Mouse (Mus musculus): ENCODE measurements around the gene Insc.

DNA sequence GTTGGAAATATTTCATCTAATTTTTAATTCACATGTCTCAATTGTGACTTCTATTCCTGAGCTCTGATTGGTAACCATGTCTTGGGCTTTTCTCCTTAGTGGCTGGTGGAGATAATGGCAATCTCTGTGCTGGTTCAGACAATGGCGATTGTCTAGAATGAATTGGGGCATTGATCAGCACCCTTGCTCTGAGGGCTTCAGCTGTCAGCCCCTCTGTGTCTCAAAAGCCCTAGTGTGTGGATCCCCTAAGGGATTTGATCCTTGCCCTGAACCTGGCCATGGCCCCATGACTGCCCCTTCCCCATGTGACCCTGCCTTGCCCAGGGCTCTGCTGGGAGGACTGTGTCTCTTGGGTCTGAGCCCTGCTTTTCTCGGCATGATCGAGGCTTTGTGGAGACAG, 4.1 kb downstream of the Insc start:
- TF ChIP-seq CTCF (IDR thresholded peaks at IDR 0.05 in 2 of 3, conservative IDR thresholded peaks at IDR 0.05 in 1 of 3; ENCODE audit: control insufficient read depth in 1 of 3, insufficient read depth in 1 of 3, low read depth in 2 of 3, low read length in 3 of 3, poor library complexity in 1 of 3, severe bottlenecking in 1 of 3) (no peak), USF1 (IDR thresholded peaks at IDR 0.05; ENCODE audit: low read depth, low read length) (no peak), EP300 (IDR thresholded peaks at IDR 0.05; ENCODE audit: low read depth in 1 of 2, low read length in 2 of 2) (no peak), MAX (IDR thresholded peaks at IDR 0.05; ENCODE audit: low read length) (no peak), ZC3H11A (IDR thresholded peaks at IDR 0.05; ENCODE audit: low read depth, low read length) (no peak), POLR2A (IDR thresholded peaks at IDR 0.05; ENCODE audit: control insufficient read depth in 1 of 2, insufficient read depth in 1 of 2, low read depth in 1 of 2, low read length in 2 of 2, poor library complexity in 1 of 2) (no peak), NRF1 (IDR thresholded peaks at IDR 0.05; ENCODE audit: insufficient read depth, low read depth, low read length, poor library complexity, severe bottlenecking) (no peak), MEF2A (IDR thresholded peaks at IDR 0.05; ENCODE audit: extremely low read depth, insufficient replicate concordance, low read depth, low read length, poor library complexity, severe bottlenecking) (no peak), SMC3 (IDR thresholded peaks at IDR 0.05; ENCODE audit: low read depth, low read length) (no peak), TAL1 (IDR thresholded peaks at IDR 0.05; ENCODE audit: low read length) (no peak), JUND (IDR thresholded peaks at IDR 0.05; ENCODE audit: low read depth, low read length) (no peak), CHD1 (IDR thresholded peaks at IDR 0.05; ENCODE audit: low read depth, low read length) (no peak), POLR2AphosphoS5 (IDR thresholded peaks at IDR 0.05; ENCODE audit: borderline replicate concordance, low read depth, low read length) (no peak), MAZ (IDR thresholded peaks at IDR 0.05; ENCODE audit: low read depth, low read length) (no peak)
